Mouse (Mus musculus) limb, embryonic 13.5 days (tissue): Measurements from ENCODE around the gene Cdc42ep2. TPM values are rescaled to one million over a fixed set of nuclear protein-coding genes. Genes with fewer than 3 reads are reported as not detected.

Experiments used
- ATAC-seq: fragments of 200-750 bp; cut with Nextera tagmentation; 2 replicates; pipeline ENCODE4 v1.8.0; 2017; ENCODE audit warnings: low read depth, moderate number of reproducible peaks, moderate TSS enrichment; ENCODE audit not compliant: low FRiP score
- H3K27ac ChIP-seq: fragments of 300-500 bp; sonication (generic); 2 replicates; pipeline ENCODE4 v1.5.1; 2015; ENCODE audit warnings: inconsistent platforms, mild to moderate bottlenecking, moderate library complexity
- H3K27me3 ChIP-seq: fragments of 300-500 bp; sonication (generic); 2 replicates; pipeline ENCODE4 v1.6.1; 2015; ENCODE audit warnings: mild to moderate bottlenecking, inconsistent platforms
- H3K36me3 ChIP-seq: fragments of 300-500 bp; sonication (generic); 2 replicates; pipeline ENCODE4 v1.6.1; 2015; ENCODE audit warnings: inconsistent platforms, mild to moderate bottlenecking, moderate library complexity
- H3K4me1 ChIP-seq: fragments of 300-500 bp; sonication (generic); 2 replicates; pipeline ENCODE4 v1.6.1; 2015; ENCODE audit warnings: inconsistent platforms
- H3K4me2 ChIP-seq: fragments of 300-500 bp; sonication (generic); replicated peaks from 2 replicates; pipeline ENCODE4 v1.6.1; 2015; ENCODE audit warnings: inconsistent platforms, mild to moderate bottlenecking, moderate library complexity
- H3K4me3 ChIP-seq: fragments of 300-500 bp; sonication (generic); 2 replicates; pipeline ENCODE4 v1.5.1; 2015; ENCODE audit warnings: moderate library complexity, mild to moderate bottlenecking, inconsistent platforms
- H3K9ac ChIP-seq: fragments of 300-500 bp; sonication (generic); 2 replicates; pipeline ENCODE4 v1.6.1; 2015; ENCODE audit warnings: mild to moderate bottlenecking, inconsistent platforms
- H3K9me3 ChIP-seq: fragments of 300-500 bp; sonication (generic); 2 replicates; pipeline ENCODE4 v1.6.1; 2016; ENCODE audit warnings: inconsistent platforms
- WGBS: fragments of 180-500 bp; shearing (Covaris S2); methylation state at CpG from one replicate; pipeline ENCODE4 v1.1.7; 2015; 5-methylcytosine and 5-hydroxymethylcytosine counted together
- polyA plus RNA-seq: library from polyadenylated mRNA; unstranded; fragments of >200 nt; fragmentation: Nextera tagmentation; extraction: Ambion mirVana; gene quantifications from 2 replicates; pipeline ENCODE4 v1.2.1, GENCODE M21; 2015

Gene Cdc42ep2
- polyA plus RNA-seq, 1 experiment from 2014 or later = 4.7 TPM

- no peaks in the 10 kb centered on the region for H3K9me3 ChIP-seq
- H3K4me1 ChIP-seq = peaks cover 16% of the 10 kb centered on the region
- no peaks in the 10 kb centered on the region for H3K27me3 ChIP-seq
- WGBS = 86% methylated on average over 7 of the region's 7 CpGs
- no peak for ATAC-seq
- H3K9ac ChIP-seq = no peak overlapping the region
- H3K36me3 ChIP-seq = no peaks in the 10 kb centered on the region
- no peak overlapping the region for H3K4me3 ChIP-seq
- H3K4me2 ChIP-seq = no peak overlapping the region
- H3K27ac ChIP-seq = no peak overlapping the region
Observed at GRCm38 (mm10) chr19:5879735-5880134, 44.9 kb downstream of the Cdc42ep2 start.

- Histone ChIP-seq H3K4me3 (no peak overlapping the region), H3K27ac (no peak overlapping the region), H3K4me2 (no peak overlapping the region; the same call in 1 of the 2 replicates), H3K4me1 (peaks cover 24% of the 10 kb centered on the region), H3K9me3 (no peaks in the 10 kb centered on the region), H3K9ac (no peak overlapping the region; the same call in 1 of the 2 replicates), H3K36me3 (no peaks in the 10 kb centered on the region), H3K27me3 (no peaks in the 10 kb centered on the region)
- ATAC-seq = no peak
- 85% methylated on average over 3 of the region's 3 CpGs for WGBS
Observed at GRCm38 (mm10) chr19:5878916-5879315, 45.7 kb downstream of the Cdc42ep2 start.

- Histone ChIP-seq H3K27ac (no peak overlapping the region), H3K4me3 (no peak overlapping the region; the same call in 1 of the 2 replicates), H3K9ac (peak overlapping the region; percentile 56), H3K27me3 (no peaks in the 10 kb centered on the region), H3K9me3 (no peaks in the 10 kb centered on the region), H3K36me3 (no peaks in the 10 kb centered on the region), H3K4me2 (peak overlapping the region; percentile 32; the same call in 1 of the 2 replicates), H3K4me1 (peaks cover 30% of the 10 kb centered on the region)
- no peak for ATAC-seq
- WGBS = 87% methylated on average over 7 of the region's 7 CpGs
Observed at GRCm38 (mm10) chr19:5878362-5878722, 46.3 kb downstream of the Cdc42ep2 start.

GRCm38 (mm10) chr19:5877618-5878361 lies 46.8 kb downstream of the Cdc42ep2 start, which contains the start of gene Slc25a45:
Slc25a45 (plus strand) TSS chr19:5877808.
- peak within 1 kb of the TSS; percentile 32; the same call in 1 of the 2 replicates for H3K4me2 ChIP-seq

GRCm38 (mm10) chr19:5874969-5875480 lies 49.6 kb downstream of the Cdc42ep2 start, which contains the start of gene Frmd8:
Frmd8 (minus strand) TSS chr19:5875274.
- under 1% methylated on average over 37 of the region's 37 CpGs for WGBS
- H3K4me3 ChIP-seq = peak within 1 kb of the TSS; percentile 82
- peak within 1 kb of the TSS; percentile 61; the same call in 1 of the 2 replicates for H3K27ac ChIP-seq
- peaks cover 54% of the 10 kb centered on the region for H3K4me1 ChIP-seq
- peak within 1 kb of the TSS; percentile 91 for H3K4me2 ChIP-seq
- no peaks in the 10 kb centered on the region for H3K9me3 ChIP-seq
- peaks cover 17% of the 10 kb centered on the region for H3K36me3 ChIP-seq
- H3K9ac ChIP-seq = peak within 1 kb of the TSS; percentile 87
- no peaks in the 10 kb centered on the region for H3K27me3 ChIP-seq
- peak; percentile 87 for ATAC-seq

More at GRCm38 (mm10) chr19:5877618-5878361, 46.8 kb downstream of the Cdc42ep2 start, which contains the start of gene Slc25a45:
- H3K27me3 ChIP-seq = no peaks in the 10 kb centered on the region
- peaks cover 4% of the 10 kb centered on the region; the same call in 1 of the 2 replicates for H3K36me3 ChIP-seq
- peak; percentile 25; the same call in 1 of the 2 replicates for ATAC-seq
- WGBS = 49% methylated on average over 15 of the region's 15 CpGs
- H3K4me1 ChIP-seq = peaks cover 34% of the 10 kb centered on the region
- H3K27ac ChIP-seq = peak within 1 kb of the TSS; percentile 58; the same call in 1 of the 2 replicates
- H3K9me3 ChIP-seq = no peaks in the 10 kb centered on the region
- no peak within 1 kb of the TSS; the same call in 1 of the 2 replicates for H3K4me3 ChIP-seq
- H3K9ac ChIP-seq = peak within 1 kb of the TSS; percentile 56

- Histone ChIP-seq H3K4me2 (peak overlapping the region; percentile 91), H3K9me3 (no peaks in the 10 kb centered on the region), H3K9ac (peak overlapping the region; percentile 87), H3K27me3 (no peaks in the 10 kb centered on the region), H3K27ac (no peak overlapping the region), H3K36me3 (peaks cover 22% of the 10 kb centered on the region), H3K4me3 (peak overlapping the region; percentile 82), H3K4me1 (peaks cover 54% of the 10 kb centered on the region)
- WGBS = 10% methylated on average over 13 of the region's 13 CpGs
- ATAC-seq = no peak
Observed at GRCm38 (mm10) chr19:5874391-5874968, 50.1 kb downstream of the Cdc42ep2 start.

GRCm38 (mm10) chr19:5872931-5873556 lies 51.6 kb downstream of the Cdc42ep2 start:
- no peak overlapping the region for H3K4me3 ChIP-seq
- H3K4me2 ChIP-seq = peak overlapping the region; percentile 9; the same call in 1 of the 2 replicates
- H3K27me3 ChIP-seq = no peaks in the 10 kb centered on the region
- no peaks in the 10 kb centered on the region for H3K9me3 ChIP-seq
- peaks cover 37% of the 10 kb centered on the region for H3K36me3 ChIP-seq
- H3K4me1 ChIP-seq = peaks cover 51% of the 10 kb centered on the region
- no peak for ATAC-seq
- no peak overlapping the region for H3K27ac ChIP-seq
- peak overlapping the region; percentile 45 for H3K9ac ChIP-seq
- WGBS = 88% methylated on average over 19 of the region's 19 CpGs

GRCm38 (mm10) chr19:5872528-5872927 lies 52.1 kb downstream of the Cdc42ep2 start:
- Histone ChIP-seq H3K4me1 (peaks cover 47% of the 10 kb centered on the region), H3K27ac (0 out of 2 replicates have a peak overlapping the region, but pooled peaks have one; percentile 24), H3K27me3 (no peaks in the 10 kb centered on the region), H3K4me3 (no peak overlapping the region), H3K9me3 (no peaks in the 10 kb centered on the region), H3K36me3 (peaks cover 42% of the 10 kb centered on the region), H3K9ac (0 out of 2 replicates have a peak overlapping the region, but pooled peaks have one; percentile 45), H3K4me2 (no peak overlapping the region)
- ATAC-seq = no peak
- WGBS = 95% methylated on average over 4 of the region's 4 CpGs

GRCm38 (mm10) chr19:5871683-5872082 lies 52.9 kb downstream of the Cdc42ep2 start:
- no peak overlapping the region for H3K4me3 ChIP-seq
- ATAC-seq = no peak
- no peaks in the 10 kb centered on the region for H3K27me3 ChIP-seq
- peak overlapping the region; percentile 83 for H3K27ac ChIP-seq
- H3K9me3 ChIP-seq = no peaks in the 10 kb centered on the region
- H3K36me3 ChIP-seq = peaks cover 50% of the 10 kb centered on the region
- H3K4me1 ChIP-seq = peaks cover 43% of the 10 kb centered on the region
- peak overlapping the region; percentile 54; the same call in 1 of the 2 replicates for H3K9ac ChIP-seq
- H3K4me2 ChIP-seq = peak overlapping the region; percentile 53
- WGBS = 55% methylated on average over 6 of the region's 6 CpGs

- WGBS = 0% methylated on average over 7 of the region's 7 CpGs
- Histone ChIP-seq H3K4me3 (peak overlapping the region; percentile 7; the same call in 1 of the 2 replicates), H3K4me2 (peak overlapping the region; percentile 53), H3K27ac (peak overlapping the region; percentile 83), H3K9ac (peak overlapping the region; percentile 54), H3K36me3 (peaks cover 55% of the 10 kb centered on the region), H3K4me1 (peaks cover 43% of the 10 kb centered on the region), H3K9me3 (no peaks in the 10 kb centered on the region), H3K27me3 (no peaks in the 10 kb centered on the region)
- ATAC-seq = peak; percentile 54; the same call in 1 of the 2 replicates
Observed at GRCm38 (mm10) chr19:5871273-5871672, 53.3 kb downstream of the Cdc42ep2 start.

GRCm38 (mm10) chr19:5868096-5868495 lies 56.5 kb downstream of the Cdc42ep2 start:
- Histone ChIP-seq H3K27me3 (no peaks in the 10 kb centered on the region), H3K4me2 (no peak overlapping the region), H3K36me3 (peaks cover 85% of the 10 kb centered on the region), H3K27ac (no peak overlapping the region), H3K4me1 (peaks cover 22% of the 10 kb centered on the region), H3K4me3 (no peak overlapping the region), H3K9me3 (no peaks in the 10 kb centered on the region), H3K9ac (no peak overlapping the region)
- ATAC-seq = no peak
- 88% methylated on average over 6 of the region's 6 CpGs for WGBS
